Mouse (Mus musculus): ENCODE data around the gene Pard3b.
A peak's percentile ranks its signal among the peaks of the same experiment; 100 is the strongest.

Gene Pard3b

DNA sequence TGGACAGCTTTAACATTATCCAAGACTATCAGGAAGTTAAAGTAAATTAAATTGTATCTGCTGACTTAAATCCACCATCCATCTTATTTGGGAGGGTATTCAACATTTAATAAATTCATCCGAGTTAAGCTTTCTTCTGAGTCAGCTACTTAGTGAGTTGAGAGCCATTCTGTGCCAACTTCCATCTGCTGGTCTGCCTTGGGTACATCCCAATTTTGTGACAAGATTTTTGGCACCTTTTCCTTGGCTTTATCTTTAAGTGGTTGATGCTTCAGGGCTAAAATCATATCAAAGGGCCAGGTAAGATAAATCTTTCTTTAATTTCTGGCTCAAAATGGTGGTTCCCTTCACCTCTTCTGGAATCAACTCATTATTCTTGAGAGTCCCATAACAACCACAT, 640.0 kb downstream of the Pard3b start:
- DNase-seq = no peak

DNA sequence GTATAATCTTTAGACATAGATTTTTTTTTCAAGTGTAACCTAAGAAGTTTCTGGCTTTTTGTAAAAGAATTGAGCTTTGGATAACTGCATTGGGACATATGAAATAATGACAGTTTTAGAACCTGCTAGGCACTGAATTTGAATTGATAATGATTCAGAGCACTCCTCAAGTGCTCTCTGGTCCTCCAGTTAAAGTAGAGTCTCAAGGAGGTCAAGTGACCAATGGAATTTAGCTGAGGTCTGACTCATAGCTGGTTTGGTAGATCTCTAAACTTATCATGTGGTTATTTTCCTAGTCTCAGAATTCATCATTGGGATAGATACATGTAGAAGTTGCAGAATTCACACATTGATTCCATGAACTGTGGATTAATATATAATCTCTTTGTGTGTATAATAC, 642.0 kb downstream of the Pard3b start:
- no peak for DNase-seq

DNA sequence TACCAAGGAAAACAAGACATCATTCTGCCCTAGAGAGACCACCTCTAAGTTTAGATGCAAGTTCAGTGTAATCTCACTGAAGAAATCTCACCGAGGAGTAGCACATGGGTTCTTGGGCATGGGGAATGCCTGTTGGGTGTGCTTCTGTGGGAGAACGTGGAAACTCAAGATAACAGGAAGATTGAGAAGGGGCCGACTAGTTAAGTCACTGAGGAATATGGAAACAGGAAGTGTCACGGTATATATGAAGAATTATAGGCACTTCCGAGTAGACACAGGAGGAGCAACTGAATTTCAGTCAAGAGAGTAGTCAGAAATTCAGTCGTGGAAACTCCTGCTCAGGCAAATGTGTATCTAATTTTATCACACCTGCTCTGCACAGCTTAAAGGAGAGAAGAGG, 644.2 kb downstream of the Pard3b start:
- DNase-seq = no peak

DNA sequence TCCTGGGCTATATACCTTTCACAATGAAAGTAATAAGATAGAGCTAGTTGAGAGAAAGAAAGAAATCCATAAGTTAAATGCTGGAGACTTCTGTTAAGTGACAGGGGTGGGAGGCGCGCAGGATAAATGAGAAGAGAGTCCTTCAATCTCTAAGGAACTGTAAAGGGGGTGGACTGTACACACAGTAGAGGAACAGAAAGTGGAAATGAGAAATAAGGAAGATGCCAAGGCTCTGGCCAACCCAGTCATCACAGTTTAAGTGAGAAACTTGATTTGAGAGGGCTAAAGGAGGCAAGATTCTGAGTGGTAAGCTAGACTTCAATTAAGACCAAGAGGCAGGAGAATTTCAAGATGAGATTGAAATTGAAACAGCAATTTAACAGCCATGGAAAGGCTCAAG, 645.0 kb downstream of the Pard3b start:
- no peak for DNase-seq

DNA sequence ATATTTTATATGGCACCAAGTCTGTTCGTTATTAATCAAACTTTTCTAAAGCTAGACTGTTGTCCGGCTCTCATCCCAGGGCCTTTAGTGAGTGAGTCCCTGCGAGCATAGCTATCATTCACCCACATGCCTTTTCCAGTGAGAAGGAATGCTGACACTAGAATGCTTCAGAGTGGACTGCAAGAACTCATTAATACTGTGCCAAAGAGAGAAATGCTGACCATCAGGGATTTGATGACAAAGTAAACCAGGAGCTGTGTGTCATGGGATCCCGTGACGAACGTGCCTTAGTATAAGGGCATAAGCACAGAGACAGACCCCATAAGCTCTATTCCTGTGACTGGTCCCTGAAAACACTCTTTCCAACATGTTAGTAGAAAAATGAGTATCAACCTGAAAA, 670.8 kb downstream of the Pard3b start:
- peak; percentile 42 for DNase-seq

DNA sequence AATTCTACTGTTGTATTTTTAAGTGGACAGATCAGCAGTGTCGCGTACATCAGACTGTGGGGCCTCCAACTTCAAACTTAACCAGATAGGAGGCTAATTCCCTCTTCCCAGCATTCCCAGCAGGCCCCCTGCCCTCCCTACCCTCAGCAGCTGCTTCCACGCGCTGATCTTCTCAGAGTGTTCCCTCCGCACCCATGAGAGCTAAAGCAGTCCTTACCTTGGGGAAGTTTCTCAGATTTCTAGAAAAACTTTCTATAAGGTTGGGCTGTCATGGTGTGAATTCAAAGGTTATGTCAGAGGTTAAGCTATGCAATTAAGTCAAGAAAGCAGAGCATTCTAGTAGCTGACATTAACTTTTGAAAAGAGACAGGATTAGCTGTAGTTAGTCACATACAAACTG, 686.6 kb downstream of the Pard3b start:
- no peak for DNase-seq

DNA sequence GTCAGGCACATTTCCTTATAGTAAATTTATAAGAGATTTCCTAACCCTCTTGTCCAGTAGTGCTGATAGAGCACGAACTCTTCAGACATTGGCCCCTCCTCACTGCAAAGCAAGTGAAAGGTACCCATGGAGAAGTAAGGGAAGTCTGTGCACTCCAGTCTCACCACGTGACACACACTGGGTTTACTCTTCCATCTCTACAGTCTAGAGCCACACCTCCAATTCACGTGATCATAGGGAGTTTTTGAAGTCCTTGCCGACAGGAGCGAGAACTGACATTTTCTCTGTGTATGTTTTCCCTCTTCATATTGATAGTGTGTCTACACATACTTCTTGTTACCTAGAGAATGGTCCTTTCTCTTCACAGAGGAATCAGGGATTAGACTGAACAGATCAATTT, 689.1 kb downstream of the Pard3b start:
- DNase-seq = no peak

DNA sequence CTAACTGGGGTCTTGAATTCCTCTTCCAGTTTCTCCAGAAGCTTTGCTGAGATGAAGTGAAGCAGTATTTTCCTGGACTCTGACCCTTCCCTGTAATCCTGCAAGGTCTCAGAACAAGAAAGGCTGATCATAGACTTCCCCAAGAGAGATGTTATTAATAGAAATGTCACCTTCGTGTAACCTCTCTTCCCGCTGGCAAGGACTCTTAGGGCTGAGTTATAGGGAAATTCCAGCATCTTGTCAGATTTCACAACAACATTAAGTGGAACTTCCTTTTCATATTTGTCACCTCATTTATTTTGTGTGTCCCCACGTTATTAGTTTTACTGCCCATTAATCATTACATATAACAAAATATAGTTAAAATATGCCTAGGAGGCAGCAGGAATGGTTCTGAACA, 690.2 kb downstream of the Pard3b start:
- peak; percentile 4 for DNase-seq

DNA sequence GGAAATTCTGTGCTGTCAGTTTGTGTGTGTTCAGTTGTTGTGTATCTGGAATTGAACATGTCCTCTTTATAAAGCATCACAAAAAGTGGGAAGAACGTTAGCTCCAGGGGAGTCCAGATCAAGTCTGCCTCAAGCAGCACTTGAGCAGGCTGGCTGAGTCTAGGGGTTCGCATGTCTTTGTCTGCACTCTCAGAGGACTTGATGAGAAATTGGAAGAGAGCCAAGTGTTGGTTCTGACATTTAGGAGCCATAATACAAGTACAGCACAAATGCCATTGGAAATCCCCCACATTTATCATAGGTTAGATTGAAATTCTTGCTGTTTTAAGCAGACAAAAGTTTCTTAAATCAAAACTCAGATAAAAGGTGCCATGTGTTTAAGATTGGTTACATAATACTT, 694.4 kb downstream of the Pard3b start:
- DNase-seq = no peak

DNA sequence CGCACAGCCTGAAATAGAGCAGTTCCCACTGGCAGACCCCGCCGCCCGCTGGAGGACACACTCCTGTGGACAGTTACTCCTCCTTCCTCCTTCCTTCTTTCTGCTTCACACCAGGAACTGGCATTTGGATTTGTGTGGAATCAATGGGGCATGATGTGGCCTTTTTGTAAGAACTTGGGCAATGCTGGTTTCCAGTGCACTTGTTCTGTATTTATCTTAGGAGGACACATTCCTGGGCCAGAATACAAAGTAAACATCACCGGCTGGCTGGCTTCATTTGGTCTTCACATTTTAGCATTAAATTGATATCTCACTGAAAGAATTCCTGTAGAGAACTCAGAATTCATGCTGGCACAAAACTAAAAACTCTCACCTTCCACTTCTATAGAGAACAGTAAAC, 695.6 kb downstream of the Pard3b start:
- DNase-seq = peak; percentile 4

DNA sequence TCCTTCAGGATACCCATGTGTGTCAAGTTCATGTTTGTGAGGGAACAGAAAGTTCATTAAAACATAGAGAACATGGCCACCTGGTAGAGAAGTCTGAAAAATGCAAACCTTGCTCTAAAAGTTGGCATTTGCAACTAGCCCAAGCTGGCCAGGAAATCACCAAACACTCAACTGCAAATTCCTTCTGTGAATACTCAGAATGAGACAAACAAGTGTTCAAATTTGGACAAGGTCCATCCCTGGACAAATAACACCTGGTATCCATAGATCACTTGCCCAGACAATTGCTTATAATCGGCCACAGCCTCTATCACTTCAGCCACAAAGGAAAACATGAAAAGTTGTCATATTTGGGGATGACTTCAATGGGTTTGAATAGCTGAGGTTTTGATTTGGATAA, 701.6 kb downstream of the Pard3b start:
- DNase-seq = no peak

DNA sequence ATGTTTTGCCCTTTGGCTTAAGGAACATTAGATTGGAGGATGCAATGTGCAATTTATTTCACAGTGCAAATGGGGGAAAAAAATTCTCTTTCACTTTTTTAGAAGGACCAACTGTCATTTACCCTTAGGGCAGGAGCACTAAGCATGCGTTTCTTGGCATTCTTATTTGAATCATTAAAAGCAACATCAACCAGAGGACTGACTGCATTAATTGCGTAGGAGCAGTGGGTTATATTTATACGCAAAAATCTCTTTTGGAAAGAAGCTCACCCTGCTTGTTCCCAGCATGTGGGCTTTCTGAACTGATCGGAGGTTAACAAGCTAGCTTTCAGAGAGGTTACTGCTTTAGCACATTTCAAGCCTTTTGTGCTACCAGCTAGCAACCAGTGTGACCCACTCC, 705.7 kb downstream of the Pard3b start:
- no peak for DNase-seq

DNA sequence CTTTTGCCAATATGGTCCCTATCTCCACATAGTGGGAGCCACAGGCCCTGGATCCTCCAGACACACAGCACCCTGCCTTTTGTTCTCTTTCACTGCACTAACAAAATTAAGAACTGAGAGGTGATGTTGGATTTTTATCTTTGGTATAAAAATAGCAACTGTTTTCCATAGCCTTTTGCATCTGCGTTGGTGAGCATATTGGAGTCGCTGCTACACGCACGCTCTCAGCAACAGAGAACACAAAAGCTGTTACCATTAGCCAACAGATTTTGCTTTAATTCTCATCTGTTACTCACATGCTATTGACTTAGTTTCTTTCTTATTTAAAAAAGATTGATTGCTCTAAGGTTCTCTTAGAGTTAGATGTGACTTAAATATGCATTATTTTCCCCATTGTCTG, 709.7 kb downstream of the Pard3b start:
- DNase-seq = no peak

DNA sequence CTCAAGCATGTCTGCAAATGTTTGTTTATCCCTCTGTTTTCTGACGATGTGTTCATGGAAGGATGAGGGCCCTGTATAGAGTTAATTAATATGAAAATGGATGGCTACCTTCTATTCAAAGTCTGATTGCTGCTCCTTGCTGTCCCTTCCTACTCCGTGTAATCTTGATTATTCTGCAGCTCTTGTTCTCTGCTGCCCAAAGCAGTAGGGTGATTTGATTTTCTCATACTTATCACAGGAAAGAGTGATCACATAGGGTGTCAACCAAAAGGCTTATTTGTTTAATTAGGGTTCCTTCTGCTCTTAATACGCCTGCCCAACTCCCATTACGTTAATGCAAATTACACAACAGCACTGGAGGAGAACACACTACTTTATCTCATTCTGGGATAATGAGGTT, 716.9 kb downstream of the Pard3b start:
- DNase-seq = no peak

DNA sequence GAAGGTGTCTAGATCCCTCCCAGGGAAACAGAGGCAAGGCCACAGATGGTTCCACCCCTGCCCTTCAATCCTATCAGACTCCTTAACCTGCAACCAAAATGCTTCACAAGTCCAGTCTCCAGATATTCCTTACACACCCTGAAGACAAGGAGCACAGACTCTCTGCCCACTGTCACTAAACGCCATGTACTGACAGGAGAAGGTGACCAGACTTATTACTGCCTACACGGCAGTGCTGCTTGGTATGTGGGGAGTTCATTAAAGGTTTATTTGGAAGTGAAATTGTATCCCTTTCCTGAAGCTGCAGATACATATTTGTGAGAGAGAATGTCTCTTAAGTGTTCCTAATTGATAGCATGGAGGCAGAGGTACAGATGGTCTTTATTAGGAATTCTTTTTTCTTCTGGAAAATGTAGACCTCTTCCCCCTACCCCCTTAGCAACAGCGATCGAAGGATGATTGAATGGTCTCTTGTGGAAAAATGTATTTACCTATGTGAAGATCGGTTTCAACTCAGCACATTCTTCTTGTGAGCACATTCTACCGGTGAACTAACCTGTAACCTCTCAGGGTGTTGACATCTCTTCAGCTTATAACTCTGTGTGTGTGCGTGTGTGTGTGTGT, 735.9 kb downstream of the Pard3b start:
- DNase-seq = no peak

DNA sequence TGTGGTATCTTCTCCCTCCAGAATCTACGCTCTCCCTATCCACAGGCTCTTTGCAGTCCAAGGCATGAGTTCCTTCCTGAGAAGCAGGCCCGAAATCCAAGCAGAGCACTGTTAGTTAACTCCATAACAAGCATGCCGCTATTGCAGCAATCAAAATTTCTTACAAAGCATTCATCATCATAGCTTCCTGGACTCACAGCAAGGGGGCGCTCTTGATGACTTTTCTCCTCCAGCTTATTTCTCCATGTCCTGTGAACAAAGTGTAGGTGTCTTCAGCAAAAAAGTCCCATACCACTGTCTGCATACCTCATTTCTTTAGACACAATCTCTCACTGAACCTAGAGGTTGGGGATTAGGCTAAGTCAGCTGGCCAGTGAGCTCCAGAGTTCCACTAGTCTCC, 739.7 kb downstream of the Pard3b start:
- DNase-seq = no peak

DNA sequence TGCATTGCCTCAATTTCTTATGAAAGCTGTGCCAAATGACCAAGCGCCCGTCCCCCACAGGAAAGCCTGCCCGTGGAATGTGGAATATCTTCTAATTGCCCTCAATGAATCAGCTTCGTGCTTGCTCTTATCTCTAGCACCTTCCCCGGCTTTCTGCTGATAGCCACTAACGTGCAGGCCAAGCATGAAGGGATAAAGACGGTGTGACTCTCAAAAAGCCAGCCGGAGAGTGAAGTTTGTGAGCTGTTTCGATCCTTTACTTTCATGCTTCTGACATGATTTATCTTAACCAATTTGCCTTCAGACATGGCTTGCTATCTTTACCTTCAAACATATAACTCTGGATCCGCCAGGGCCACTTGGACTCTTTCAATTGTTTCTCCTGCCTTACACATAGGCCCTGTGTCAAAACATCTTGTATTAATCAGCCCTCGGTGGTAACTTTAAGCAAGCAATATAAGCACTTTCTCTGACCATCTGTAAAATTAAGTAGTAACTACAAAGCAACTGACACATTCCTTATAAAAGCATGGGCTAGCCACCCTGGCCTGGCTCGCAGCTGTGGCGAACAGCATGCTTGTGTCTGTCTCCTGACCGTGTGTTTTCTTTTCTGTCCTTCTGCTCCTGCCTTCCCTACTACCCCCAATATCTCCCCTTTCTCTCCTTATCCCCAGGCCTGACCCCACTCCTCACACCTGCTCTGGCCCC, 744.3 kb downstream of the Pard3b start:
- no peak for DNase-seq

DNA sequence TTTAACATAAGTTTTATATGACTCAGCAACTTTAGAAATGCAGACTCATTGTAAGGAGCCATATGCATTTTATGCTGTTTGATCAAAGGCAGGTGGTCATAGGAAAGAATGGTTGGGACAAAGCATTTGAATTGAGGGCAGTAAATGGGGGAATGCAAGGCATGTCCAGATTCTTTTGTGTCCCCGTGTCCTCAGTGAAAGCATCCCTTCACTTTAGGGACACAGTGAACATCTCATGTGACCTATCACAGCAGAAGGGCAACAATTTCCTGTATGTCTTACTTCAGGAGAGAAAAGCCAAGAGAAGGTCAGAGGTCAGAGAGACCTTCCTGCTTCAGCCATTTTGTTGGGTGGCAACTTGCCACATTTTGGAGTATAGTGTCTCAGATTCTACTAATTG, 745.6 kb downstream of the Pard3b start:
- DNase-seq = no peak

DNA sequence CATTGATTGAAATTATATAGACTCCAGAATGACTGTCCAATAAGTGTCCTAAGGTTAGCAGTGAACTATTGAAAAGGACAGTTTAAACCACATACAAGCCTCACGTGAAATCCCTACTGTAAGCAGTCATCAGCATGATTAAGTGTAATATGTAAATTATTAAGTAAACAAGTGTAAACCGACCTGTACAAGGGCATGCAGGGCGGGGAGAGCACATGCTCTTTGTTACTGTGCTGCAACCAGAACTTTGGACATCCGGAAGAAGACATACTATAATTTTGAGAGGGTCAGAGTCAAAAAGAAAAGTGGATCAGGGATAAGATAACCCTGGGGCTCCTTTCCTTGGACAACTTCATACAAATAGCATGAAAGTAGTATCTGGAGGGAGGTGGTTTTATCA, 749.4 kb downstream of the Pard3b start:
- peak; percentile 5 for DNase-seq

DNA sequence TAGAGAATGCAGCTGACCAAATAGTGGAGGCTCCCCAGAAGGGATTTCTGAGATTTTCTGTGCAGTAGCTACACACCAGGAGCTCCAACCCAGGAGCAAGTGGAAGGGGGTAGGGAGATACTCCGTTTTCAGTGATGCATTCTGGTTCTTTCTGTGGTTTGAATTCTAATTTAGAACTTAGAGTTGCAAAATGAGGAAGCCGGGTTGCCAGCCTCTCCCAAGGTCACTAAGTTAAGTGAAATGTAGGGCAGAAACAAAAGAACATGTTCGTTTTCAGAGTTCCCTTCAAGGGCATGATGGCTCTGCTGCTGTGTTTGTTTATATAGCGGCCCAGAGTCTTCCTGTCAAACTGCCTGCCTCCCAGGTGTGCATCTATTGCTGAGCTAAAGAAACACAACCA, 754.2 kb downstream of the Pard3b start:
- DNase-seq = no peak

DNA sequence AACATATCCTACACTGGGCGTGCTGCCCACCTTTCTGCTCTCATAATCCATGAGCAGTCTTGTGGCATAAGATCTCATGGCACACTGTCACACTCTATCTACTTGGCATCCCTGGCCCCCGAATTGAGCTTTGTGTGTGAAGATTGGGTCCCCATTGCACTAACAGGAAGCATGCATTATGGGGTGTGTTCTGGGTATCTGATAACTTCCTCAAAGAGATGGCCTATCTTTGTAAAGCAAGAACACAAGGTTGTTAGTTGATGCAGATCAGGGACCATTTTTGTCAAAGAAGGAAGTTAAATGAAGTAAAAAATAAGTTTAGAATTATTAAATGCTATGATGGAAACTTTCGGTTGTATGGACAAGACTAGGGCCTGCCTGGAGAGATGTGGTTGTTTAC, 755.9 kb downstream of the Pard3b start:
- DNase-seq = no peak

DNA sequence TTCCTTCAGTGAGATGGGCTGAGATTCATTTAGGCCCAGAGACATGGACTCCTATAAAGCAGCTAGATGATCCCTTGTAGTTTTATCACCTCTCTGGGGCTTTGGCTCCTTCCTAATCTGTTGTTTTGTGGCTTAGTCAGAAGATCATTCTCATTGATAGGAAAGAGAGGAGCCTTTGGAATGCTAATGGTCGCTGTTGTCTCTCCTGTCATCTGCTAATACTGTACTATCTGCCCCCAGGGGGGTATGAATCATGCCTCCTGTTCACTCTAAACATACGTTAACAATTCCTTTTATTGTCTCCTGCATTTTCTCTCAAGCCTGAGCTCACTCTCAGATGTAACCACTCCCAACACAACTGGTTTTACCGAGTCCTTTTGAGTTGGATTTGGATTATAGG, 759.6 kb downstream of the Pard3b start:
- no peak for DNase-seq

DNA sequence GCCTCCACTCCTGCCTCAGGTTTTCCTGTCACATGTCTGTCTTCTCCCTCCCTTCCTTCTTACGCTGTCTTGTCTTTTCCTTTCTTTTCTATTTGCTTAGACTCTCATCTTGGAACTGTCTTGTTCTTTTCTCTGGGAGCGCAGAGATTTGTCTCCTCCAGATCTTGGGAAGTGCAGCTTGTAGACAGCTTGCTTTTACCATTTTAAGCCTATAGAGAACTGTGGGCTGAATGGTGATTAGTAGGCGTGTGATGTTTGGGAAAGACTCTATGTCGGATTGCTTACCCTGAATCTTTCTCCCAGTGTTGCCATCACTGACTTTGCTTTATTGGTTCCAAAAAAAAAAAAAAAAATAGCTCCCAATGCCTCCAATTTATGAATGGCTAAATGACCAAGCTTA, 760.1 kb downstream of the Pard3b start:
- DNase-seq = no peak

DNA sequence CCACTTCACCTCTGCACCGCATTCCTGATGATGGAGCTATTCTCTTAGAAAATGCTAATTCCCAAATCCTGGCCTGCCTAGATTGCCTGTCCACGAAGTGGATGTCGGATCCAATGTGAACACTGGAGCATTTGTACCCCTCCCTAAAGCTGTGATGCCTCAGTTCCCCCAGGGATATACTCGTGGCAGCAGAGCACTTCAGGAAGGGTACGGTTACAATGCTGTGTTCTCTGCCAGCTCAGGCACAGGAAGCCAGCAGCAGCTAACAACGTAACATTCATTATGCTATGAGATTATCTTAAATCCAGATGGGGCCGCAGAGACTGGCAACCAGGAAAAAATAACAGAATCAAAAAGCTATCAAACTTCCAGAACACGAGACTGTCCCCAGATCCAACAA, 766.4 kb downstream of the Pard3b start:
- DNase-seq = no peak

DNA sequence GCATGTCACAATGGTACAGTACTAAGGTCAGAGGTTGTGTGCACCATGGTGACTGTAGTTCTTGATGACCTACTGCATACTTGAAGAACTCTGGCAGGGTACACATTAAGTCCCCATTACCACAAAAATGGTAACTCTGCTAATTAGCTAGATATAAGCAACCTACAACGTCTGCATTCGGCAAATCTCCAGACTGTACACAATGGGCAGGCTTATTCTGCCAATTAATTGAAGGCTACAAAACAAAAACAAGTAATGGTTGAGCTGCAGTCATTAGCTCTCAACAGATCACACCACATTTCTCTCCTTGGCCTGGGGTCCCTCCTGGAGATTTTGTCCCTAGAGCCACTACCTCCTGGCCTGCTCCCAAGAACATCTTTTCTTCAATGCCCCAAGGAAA, 772.7 kb downstream of the Pard3b start:
- no peak for DNase-seq

All from kidney, adult 11 months (tissue).